Mouse (Mus musculus): ENCODE data around the gene Ccni. TPM values are rescaled to one million over a fixed set of nuclear protein-coding genes. Genes with fewer than 3 reads are reported as not detected.

The Ccni gene
- polyA plus RNA-seq, 1 experiment from 2014 or later = 119 TPM

GRCm38 (mm10) chr5:93232838-93233237 lies 26.5 kb upstream of the Ccni start:
- Histone ChIP-seq H3K9me3 (replicated peaks) (no peaks in the 10 kb centered on the region), H3K4me2 (no peak overlapping the region), H3K4me3 (replicated peaks) (no peak overlapping the region), H3K4me1 (no peaks in the 10 kb centered on the region), H3K27me3 (replicated peaks) (no peaks in the 10 kb centered on the region), H3K27ac (replicated peaks) (no peak overlapping the region), H3K9ac (replicated peaks) (no peak overlapping the region), H3K36me3 (no peaks in the 10 kb centered on the region)
- ATAC-seq (ENCODE audit: low FRiP score) = no peak
- 91% methylated on average over 2 of the region's 2 CpGs for WGBS

- no peak overlapping the region for H3K9ac ChIP-seq (replicated peaks)
- H3K27ac ChIP-seq (replicated peaks) = no peak overlapping the region
- WGBS = 72% methylated on average over 3 of the region's 3 CpGs
- no peaks in the 10 kb centered on the region for H3K27me3 ChIP-seq (replicated peaks)
- H3K4me1 ChIP-seq = no peaks in the 10 kb centered on the region
- no peak overlapping the region for H3K4me3 ChIP-seq (replicated peaks)
- no peaks in the 10 kb centered on the region for H3K9me3 ChIP-seq (replicated peaks)
- no peak overlapping the region for H3K4me2 ChIP-seq
- H3K36me3 ChIP-seq = no peaks in the 10 kb centered on the region
- ATAC-seq (ENCODE audit: low FRiP score) = no peak
Observed at GRCm38 (mm10) chr5:93231721-93232120, 25.4 kb upstream of the Ccni start.

- no peak overlapping the region for H3K4me2 ChIP-seq
- ATAC-seq (ENCODE audit: low FRiP score) = no peak
- no peaks in the 10 kb centered on the region for H3K4me1 ChIP-seq
- H3K4me3 ChIP-seq (replicated peaks) = no peak overlapping the region
- no peaks in the 10 kb centered on the region for H3K27me3 ChIP-seq (replicated peaks)
- no peak overlapping the region for H3K9ac ChIP-seq (replicated peaks)
- H3K9me3 ChIP-seq (replicated peaks) = no peaks in the 10 kb centered on the region
- no peak overlapping the region for H3K27ac ChIP-seq (replicated peaks)
- no peaks in the 10 kb centered on the region for H3K36me3 ChIP-seq
- 85% methylated on average over 2 of the region's 2 CpGs for WGBS
Observed at GRCm38 (mm10) chr5:93229527-93229926, 23.2 kb upstream of the Ccni start.

- WGBS = 97% methylated on average over 3 of the region's 3 CpGs
- H3K4me1 ChIP-seq = no peaks in the 10 kb centered on the region
- H3K4me2 ChIP-seq = no peak overlapping the region
- H3K27me3 ChIP-seq (replicated peaks) = no peaks in the 10 kb centered on the region
- no peak overlapping the region for H3K27ac ChIP-seq (replicated peaks)
- ATAC-seq (ENCODE audit: low FRiP score) = no peak
- no peak overlapping the region for H3K4me3 ChIP-seq (replicated peaks)
- H3K36me3 ChIP-seq = no peaks in the 10 kb centered on the region
- H3K9me3 ChIP-seq (replicated peaks) = no peaks in the 10 kb centered on the region
- no peak overlapping the region for H3K9ac ChIP-seq (replicated peaks)
Observed at GRCm38 (mm10) chr5:93227157-93227556, 20.9 kb upstream of the Ccni start.

DNA sequence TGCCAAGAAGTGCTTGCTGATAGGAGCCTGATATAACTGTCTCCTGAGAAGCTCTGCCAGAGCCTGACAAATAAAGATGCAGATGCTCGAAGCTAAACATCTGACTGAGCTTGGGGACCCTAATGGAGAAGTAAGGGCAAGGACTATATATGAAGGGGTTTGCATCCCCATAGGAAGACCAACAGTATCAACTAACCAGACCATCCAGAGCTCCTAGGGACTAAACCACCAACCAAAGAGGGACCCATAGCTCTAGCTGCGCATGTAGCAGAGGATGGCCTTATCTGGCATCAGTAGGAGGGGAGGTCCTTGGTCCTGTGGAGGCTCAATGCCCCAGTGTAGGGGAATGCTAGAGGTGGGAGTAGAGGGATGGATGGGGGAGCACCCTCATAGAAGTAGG lies 18.3 kb upstream of the Ccni start:
- Histone ChIP-seq H3K36me3 (no peaks in the 10 kb centered on the region), H3K4me1 (no peaks in the 10 kb centered on the region), H3K27ac (replicated peaks) (no peak overlapping the region), H3K9ac (replicated peaks) (no peak overlapping the region), H3K27me3 (replicated peaks) (no peaks in the 10 kb centered on the region), H3K4me2 (no peak overlapping the region), H3K4me3 (replicated peaks) (no peak overlapping the region), H3K9me3 (replicated peaks) (no peaks in the 10 kb centered on the region)
- no peak for ATAC-seq (ENCODE audit: low FRiP score)
- WGBS = 95% methylated on average over 2 of the region's 2 CpGs

DNA sequence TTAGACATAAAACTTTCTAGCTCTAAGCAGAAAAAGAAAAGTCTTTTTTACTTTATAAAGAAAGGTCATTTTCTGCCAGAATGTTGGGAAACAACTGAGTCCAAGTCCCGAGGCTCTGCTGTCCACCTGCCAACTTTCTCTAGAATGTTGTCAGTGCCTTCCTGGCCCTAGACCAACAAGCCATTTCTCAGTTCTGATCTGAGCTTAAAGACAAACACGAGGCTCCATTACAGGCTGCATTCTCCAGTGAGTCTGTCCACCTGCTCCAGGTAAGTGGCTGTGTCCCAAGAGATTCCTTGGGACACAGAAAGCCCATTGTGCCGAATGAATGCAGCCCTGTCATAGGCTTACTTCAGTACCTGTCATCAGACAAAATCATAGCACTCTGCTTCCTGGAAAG lies 15.4 kb upstream of the Ccni start:
- H3K27ac ChIP-seq (replicated peaks) = no peak overlapping the region
- no peak overlapping the region for H3K4me2 ChIP-seq
- H3K27me3 ChIP-seq (replicated peaks) = no peaks in the 10 kb centered on the region
- no peak for ATAC-seq (ENCODE audit: low FRiP score)
- H3K4me1 ChIP-seq = no peaks in the 10 kb centered on the region
- 70% methylated on average over 3 of the region's 3 CpGs for WGBS
- 0 out of 2 replicates have a peak, but pooled peaks cover 1% of the 10 kb centered on the region for H3K9me3 ChIP-seq (replicated peaks)
- H3K4me3 ChIP-seq (replicated peaks) = no peak overlapping the region
- no peak overlapping the region for H3K9ac ChIP-seq (replicated peaks)
- H3K36me3 ChIP-seq = no peaks in the 10 kb centered on the region

GRCm38 (mm10) chr5:93218375-93218774 lies 12.1 kb upstream of the Ccni start:
- Histone ChIP-seq H3K9me3 (replicated peaks) (0 out of 2 replicates have a peak, but pooled peaks cover 4% of the 10 kb centered on the region), H3K9ac (replicated peaks) (no peak overlapping the region), H3K36me3 (no peaks in the 10 kb centered on the region), H3K27me3 (replicated peaks) (no peaks in the 10 kb centered on the region), H3K27ac (replicated peaks) (no peak overlapping the region), H3K4me1 (no peaks in the 10 kb centered on the region), H3K4me3 (replicated peaks) (no peak overlapping the region), H3K4me2 (no peak overlapping the region)
- 86% methylated on average over 3 of the region's 3 CpGs for WGBS
- no peak for ATAC-seq (ENCODE audit: low FRiP score)

DNA sequence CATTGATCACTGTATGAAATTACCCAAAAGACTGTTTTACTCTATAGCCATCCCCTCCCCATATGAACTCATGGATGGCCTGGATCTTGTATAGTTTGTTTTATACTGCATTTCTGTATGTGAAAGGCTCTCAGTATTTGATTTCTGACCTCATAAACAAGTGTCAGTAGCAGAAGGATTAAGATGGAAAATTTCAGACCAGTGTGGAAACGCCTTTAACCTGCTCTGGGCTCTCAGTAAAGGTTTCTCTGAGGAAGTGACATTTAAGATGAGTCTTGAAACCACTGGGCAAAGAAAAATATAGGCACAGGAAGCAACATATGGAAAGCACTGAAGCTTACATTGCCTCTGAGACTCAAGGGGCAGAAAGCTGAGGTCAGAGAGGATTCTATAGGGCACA lies 1.3 kb upstream of the Ccni start:
- Histone ChIP-seq H3K4me1 (peaks cover 23% of the 10 kb centered on the region), H3K4me3 (replicated peaks) (no peak overlapping the region), H3K9ac (replicated peaks) (no peak overlapping the region), H3K36me3 (no peaks in the 10 kb centered on the region), H3K27me3 (replicated peaks) (no peaks in the 10 kb centered on the region), H3K9me3 (replicated peaks) (no peaks in the 10 kb centered on the region), H3K4me2 (peak overlapping the region; percentile 67), H3K27ac (replicated peaks) (peak overlapping the region; percentile 92; the same call in 1 of the 2 replicates)
- no peak for ATAC-seq (ENCODE audit: low FRiP score)
- WGBS = 88% methylated on average over 1 of the region's 1 CpGs

GRCm38 (mm10) chr5:93207006-93207348 lies 682 bp upstream of the Ccni start:
- 7% methylated on average over 6 of the region's 6 CpGs for WGBS
- Histone ChIP-seq H3K9me3 (replicated peaks) (no peaks in the 10 kb centered on the region), H3K4me2 (peak overlapping the region; percentile 67), H3K27me3 (replicated peaks) (no peaks in the 10 kb centered on the region), H3K4me1 (peaks cover 23% of the 10 kb centered on the region), H3K36me3 (no peaks in the 10 kb centered on the region; the same call in 1 of the 2 replicates), H3K9ac (replicated peaks) (peak overlapping the region; percentile 53), H3K4me3 (replicated peaks) (peak overlapping the region; percentile 90), H3K27ac (replicated peaks) (peak overlapping the region; percentile 92)
- ATAC-seq (ENCODE audit: low FRiP score) = peak; percentile 42; the same call in 1 of the 2 replicates

- H3K36me3 ChIP-seq = peaks cover 3% of the 10 kb centered on the region; the same call in 1 of the 2 replicates
- H3K9ac ChIP-seq (replicated peaks) = peak overlapping the region; percentile 88
- no peaks in the 10 kb centered on the region for H3K9me3 ChIP-seq (replicated peaks)
- WGBS = under 1% methylated on average over 54 of the region's 63 CpGs
- H3K27me3 ChIP-seq (replicated peaks) = no peaks in the 10 kb centered on the region
- peaks cover 23% of the 10 kb centered on the region for H3K4me1 ChIP-seq
- peak overlapping the region; percentile 90 for H3K4me3 ChIP-seq (replicated peaks)
- peak overlapping the region; percentile 92 for H3K27ac ChIP-seq (replicated peaks)
- ATAC-seq (ENCODE audit: low FRiP score) = peak; percentile 69
- peak overlapping the region; percentile 74 for H3K4me2 ChIP-seq
Observed at GRCm38 (mm10) chr5:93205371-93206108, 755 bp downstream of the Ccni start.

GRCm38 (mm10) chr5:93201181-93201580 lies 5.1 kb downstream of the Ccni start:
- ATAC-seq (ENCODE audit: low FRiP score) = no peak
- Histone ChIP-seq H3K27ac (replicated peaks) (no peak overlapping the region), H3K27me3 (replicated peaks) (no peaks in the 10 kb centered on the region), H3K4me1 (peaks cover 19% of the 10 kb centered on the region), H3K4me2 (no peak overlapping the region), H3K4me3 (replicated peaks) (no peak overlapping the region), H3K9ac (replicated peaks) (no peak overlapping the region), H3K9me3 (replicated peaks) (no peaks in the 10 kb centered on the region), H3K36me3 (peaks cover 17% of the 10 kb centered on the region)
- 83% methylated on average over 1 of the region's 1 CpGs for WGBS

- WGBS = 86% methylated on average over 3 of the region's 3 CpGs
- no peak for ATAC-seq (ENCODE audit: low FRiP score)
Observed at GRCm38 (mm10) chr5:93198232-93198631, 8.1 kb downstream of the Ccni start.

More at GRCm38 (mm10) chr5:93198232-93198631, 8.1 kb downstream of the Ccni start:
- Histone ChIP-seq H3K9ac (replicated peaks) (no peak overlapping the region), H3K4me2 (no peak overlapping the region), H3K4me1 (0 out of 2 replicates have a peak, but pooled peaks cover 4% of the 10 kb centered on the region), H3K9me3 (replicated peaks) (no peaks in the 10 kb centered on the region), H3K4me3 (replicated peaks) (no peak overlapping the region), H3K27me3 (replicated peaks) (no peaks in the 10 kb centered on the region), H3K27ac (replicated peaks) (no peak overlapping the region), H3K36me3 (peaks cover 21% of the 10 kb centered on the region)

Measured in neural tube, embryonic 15.5 days (tissue).